Comparison of ENCODE assay signal across 12 mouse cellular contexts in genomic region chr8:110724493-110724892, GRCm38 (mm10). TPM values are rescaled to one million over a fixed set of nuclear protein-coding genes. Genes with fewer than 3 reads are reported as not detected.
A peak's percentile ranks its signal among the peaks of the same experiment; 100 is the strongest.
DNase-seq lines count a peak whose midpoint lies in the region; ATAC-seq and TF ChIP-seq lines count a peak whose summit lies in the region.
"Had no signal": no experiment of that assay in that cellular context is flagged by ENCODE, and none has a peak within 500 bp of the region (broad histone marks: within the 10 kb centered on the region; RNA-seq: fewer than 3 reads in every experiment).

No protein-coding gene starts in this region.

- peak overlapping the region; percentile 49; the same call in 1 of the 2 replicates for H3K27ac ChIP-seq in heart, embryonic 16.5 days (ENCODE audit: low read length)
- peak overlapping the region; percentile 85 for H3K27ac ChIP-seq in cortical plate, adult 2 months (ENCODE audit: insufficient read depth, low read length)
- no peak overlapping the region; the same call in 1 of the 2 replicates for H3K27ac ChIP-seq in forebrain, embryonic 16.5 days (ENCODE audit: low read length)
- H3K27ac ChIP-seq in midbrain, embryonic 13.5 days = 0 out of 2 replicates have a peak overlapping the region, but pooled peaks have one; percentile 27
- H3K27ac ChIP-seq in liver, embryonic 12.5 days = no peak overlapping the region

- peaks cover 44% of the 10 kb centered on the region for H3K4me1 ChIP-seq in heart, embryonic 16.5 days (ENCODE audit: control insufficient read depth, insufficient read depth, low read length)
- H3K4me1 ChIP-seq in cortical plate, adult 2 months (ENCODE audit: control insufficient read depth, insufficient read depth, low read length) = peaks cover 1% of the 10 kb centered on the region; the same call in 1 of the 2 replicates
- H3K4me1 ChIP-seq in forebrain, embryonic 16.5 days (replicated peaks; ENCODE audit: control insufficient read depth, insufficient read depth, low read length) = peaks cover 61% of the 10 kb centered on the region
- H3K4me1 ChIP-seq in midbrain, embryonic 13.5 days (replicated peaks) = peaks cover 65% of the 10 kb centered on the region
- peaks cover 40% of the 10 kb centered on the region for H3K4me1 ChIP-seq in liver, embryonic 12.5 days

- intact Hi-C loops in heart, postnatal 36 days (cut with DNase I) = no loop called here

- DNase-seq in heart, postnatal 36 days = no peak
- no peak for DNase-seq in urinary bladder, postnatal 25 days (ENCODE audit: low spot score)
- DNase-seq in right cerebral cortex, postnatal 36 days (ENCODE audit: low spot score in 2 of 2) = no peak
- DNase-seq: layer of hippocampus, adult 9-11 months; liver, postnatal 0 days had no signal

- H3K4me3 ChIP-seq in heart, embryonic 16.5 days (ENCODE audit: low read length) = no peak overlapping the region
- H3K4me3 ChIP-seq in cortical plate, adult 2 months (ENCODE audit: insufficient read depth, low read length) = peak overlapping the region; percentile 76; the same call in 1 of the 2 replicates
- H3K4me3 ChIP-seq in forebrain, embryonic 16.5 days (replicated peaks; ENCODE audit: low read length) = no peak overlapping the region
- H3K4me3 ChIP-seq in midbrain, embryonic 13.5 days (replicated peaks) = 0 out of 2 replicates have a peak overlapping the region, but pooled peaks have one; percentile 0
- no peak overlapping the region for H3K4me3 ChIP-seq in liver, embryonic 12.5 days

- no peak for ATAC-seq in heart, embryonic 16.5 days (replicated peaks; ENCODE audit: extremely low read depth, insufficient read depth, low FRiP score)
- no peak for ATAC-seq in forebrain, embryonic 16.5 days
- no peak for ATAC-seq in midbrain, embryonic 13.5 days
- no peak for ATAC-seq in liver, embryonic 12.5 days
- ATAC-seq: liver, postnatal 0 days had no signal

- no peak for TF ChIP-seq CTCF in cortical plate, adult 2 months (IDR thresholded peaks at IDR 0.05; ENCODE audit: extremely low read depth, insufficient read depth, low read length)

- H3K27me3 ChIP-seq in heart, embryonic 16.5 days (ENCODE audit: control insufficient read depth, insufficient read depth, low read length) = no peaks in the 10 kb centered on the region
- H3K27me3 ChIP-seq in forebrain, embryonic 16.5 days (replicated peaks; ENCODE audit: control insufficient read depth, insufficient read depth, low read length) = no peaks in the 10 kb centered on the region
- no peaks in the 10 kb centered on the region for H3K27me3 ChIP-seq in midbrain, embryonic 13.5 days
- peaks cover 47% of the 10 kb centered on the region for H3K27me3 ChIP-seq in liver, embryonic 12.5 days (replicated peaks)
- H3K27me3 ChIP-seq: CH12.LX had no signal

- WGBS in heart, embryonic 16.5 days = 85% methylated on average over 3 of the region's 3 CpGs
- WGBS in forebrain, embryonic 16.5 days = 88% methylated on average over 3 of the region's 3 CpGs
- 87% methylated on average over 3 of the region's 3 CpGs for WGBS in midbrain, embryonic 13.5 days
- 58% methylated on average over 3 of the region's 3 CpGs for WGBS in liver, embryonic 12.5 days (ENCODE audit: insufficient replicate concordance)

- no peaks in the 10 kb centered on the region for H3K9me3 ChIP-seq in heart, embryonic 16.5 days (replicated peaks; ENCODE audit: control insufficient read depth, low read length)
- H3K9me3 ChIP-seq in forebrain, embryonic 16.5 days (ENCODE audit: control insufficient read depth, low read length) = no peaks in the 10 kb centered on the region
- H3K9me3 ChIP-seq in midbrain, embryonic 13.5 days = no peaks in the 10 kb centered on the region
- H3K9me3 ChIP-seq in liver, embryonic 12.5 days (replicated peaks) = no peaks in the 10 kb centered on the region

- H3K4me2 ChIP-seq in heart, embryonic 16.5 days (ENCODE audit: low read depth, low read length) = peak overlapping the region; percentile 23; the same call in 1 of the 2 replicates
- H3K4me2 ChIP-seq in forebrain, embryonic 16.5 days (ENCODE audit: low read length) = peak overlapping the region; percentile 89
- peak overlapping the region; percentile 90; the same call in 1 of the 2 replicates for H3K4me2 ChIP-seq in midbrain, embryonic 13.5 days (replicated peaks)
- H3K4me2 ChIP-seq in liver, embryonic 12.5 days = no peak overlapping the region
- H3K4me2 ChIP-seq: heart, embryonic 11.5 days had no signal

- H3K9ac ChIP-seq in heart, embryonic 16.5 days (ENCODE audit: low read length) = no peak overlapping the region
- H3K9ac ChIP-seq in forebrain, embryonic 16.5 days (replicated peaks; ENCODE audit: low read depth, low read length) = no peak overlapping the region; the same call in 1 of the 2 replicates
- peak overlapping the region; percentile 47; the same call in 1 of the 2 replicates for H3K9ac ChIP-seq in midbrain, embryonic 13.5 days (replicated peaks)
- H3K9ac ChIP-seq in liver, embryonic 12.5 days = no peak overlapping the region
- H3K9ac ChIP-seq: liver, postnatal 0 days had no signal

- no peak for TF ChIP-seq POLR2A in cortical plate, adult 2 months (IDR thresholded peaks at IDR 0.05; ENCODE audit: extremely low read depth, insufficient read depth, low read length)

- peaks cover 26% of the 10 kb centered on the region for H3K36me3 ChIP-seq in heart, embryonic 16.5 days (ENCODE audit: control insufficient read depth, insufficient read depth)
- peaks cover 16% of the 10 kb centered on the region for H3K36me3 ChIP-seq in forebrain, embryonic 16.5 days (ENCODE audit: control insufficient read depth, insufficient read depth)
- H3K36me3 ChIP-seq in midbrain, embryonic 13.5 days = peaks cover 39% of the 10 kb centered on the region
- H3K36me3 ChIP-seq in liver, embryonic 12.5 days = peaks cover 26% of the 10 kb centered on the region

RNA-seq across cellular contexts. Expression of gene Mtss1l, which starts 3.2 kb away (rescaled TPM):
- 4.5 and 6.6 TPM in 2 replicates for polyA plus RNA-seq in heart, embryonic 16.5 days (2015; fragmentation: Nextera tagmentation; extraction: Ambion mirVana)
- total RNA-seq in heart, postnatal 36 days (2021) = 10 to 100 TPM; 34.3 to 38.1 TPM
- polyA plus RNA-seq in cortical plate, adult 2 months (2012; rRNA removed) = 156 and 161 TPM in 2 replicates
- 24.6 and 24.8 TPM in 2 replicates for polyA plus RNA-seq in forebrain, embryonic 16.5 days (2015; fragmentation: Nextera tagmentation; extraction: Ambion mirVana)
- 13.7 and 16.6 TPM in 2 replicates for polyA plus RNA-seq in midbrain, embryonic 13.5 days (2015; fragmentation: Nextera tagmentation; extraction: Ambion mirVana)
- 3.7 and 3.9 TPM in 2 replicates for polyA plus RNA-seq in liver, embryonic 12.5 days (2016; fragmentation: Nextera tagmentation; extraction: Ambion mirVana)

Comparison
In these comparisons a context has a peak if more than half of its experiments do, and no peak if none do; other contexts are left out.
1. H3K27ac ChIP-seq: peak in heart, embryonic 16.5 days (single experiment), cortical plate, adult 2 months (single experiment) and midbrain, embryonic 13.5 days (single experiment); none in forebrain, embryonic 16.5 days (single experiment) and liver, embryonic 12.5 days (single experiment).
2. H3K4me3 ChIP-seq: peak in cortical plate, adult 2 months (single experiment) and midbrain, embryonic 13.5 days (single experiment); none in heart, embryonic 16.5 days (single experiment), forebrain, embryonic 16.5 days (single experiment) and liver, embryonic 12.5 days (single experiment).